Mouse (Mus musculus): ENCODE data around the gene Abr. TPM values are rescaled to one million over a fixed set of nuclear protein-coding genes. Genes with fewer than 3 reads are reported as not detected.

Gene Abr
- polyA plus RNA-seq, 1 experiment from 2014 or later = 98.3 TPM

DNA sequence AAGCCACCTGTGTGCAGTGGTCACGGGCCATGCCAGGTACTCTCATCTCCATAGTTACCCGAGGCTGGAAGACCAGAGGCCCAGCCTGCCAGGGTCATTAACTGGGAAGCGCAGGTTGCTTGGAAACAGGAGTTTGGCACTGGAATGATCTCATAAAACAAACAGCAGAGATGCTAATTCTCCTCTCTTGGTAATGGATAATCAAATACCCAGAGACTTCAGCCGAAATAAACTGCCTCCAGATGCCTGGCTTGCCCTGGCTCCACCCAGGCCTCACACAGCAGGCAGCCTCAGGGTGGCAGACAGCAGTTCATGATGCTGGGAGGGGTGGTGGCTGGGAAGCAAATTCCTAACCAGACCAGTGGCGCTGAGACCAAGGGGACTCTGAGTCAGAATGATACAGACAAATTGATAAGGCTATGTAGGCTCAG, 145.0 kb downstream of the Abr start:
- Histone ChIP-seq H3K4me2 (no peak overlapping the region), H3K4me1 (replicated peaks) (peaks cover 44% of the 10 kb centered on the region), H3K27ac (peak overlapping the region; percentile 79), H3K4me3 (no peak overlapping the region), H3K9me3 (no peaks in the 10 kb centered on the region), H3K27me3 (no peaks in the 10 kb centered on the region), H3K9ac (no peak overlapping the region), H3K36me3 (peaks cover 36% of the 10 kb centered on the region)
- WGBS = 22% methylated on average over 5 of the region's 5 CpGs
- no peak for ATAC-seq (ENCODE audit: low FRiP score)

- Histone ChIP-seq H3K4me3 (no peak overlapping the region), H3K36me3 (peaks cover 34% of the 10 kb centered on the region), H3K27me3 (no peaks in the 10 kb centered on the region), H3K4me1 (replicated peaks) (peaks cover 49% of the 10 kb centered on the region), H3K27ac (peak overlapping the region; percentile 79), H3K9ac (no peak overlapping the region), H3K9me3 (no peaks in the 10 kb centered on the region), H3K4me2 (no peak overlapping the region)
- WGBS = 74% methylated on average over 8 of the region's 8 CpGs
- ATAC-seq (ENCODE audit: low FRiP score) = no peak
These were observed 145.6 kb downstream of the Abr start for GRCm38 (mm10) chr11:76476376-76477094.

DNA sequence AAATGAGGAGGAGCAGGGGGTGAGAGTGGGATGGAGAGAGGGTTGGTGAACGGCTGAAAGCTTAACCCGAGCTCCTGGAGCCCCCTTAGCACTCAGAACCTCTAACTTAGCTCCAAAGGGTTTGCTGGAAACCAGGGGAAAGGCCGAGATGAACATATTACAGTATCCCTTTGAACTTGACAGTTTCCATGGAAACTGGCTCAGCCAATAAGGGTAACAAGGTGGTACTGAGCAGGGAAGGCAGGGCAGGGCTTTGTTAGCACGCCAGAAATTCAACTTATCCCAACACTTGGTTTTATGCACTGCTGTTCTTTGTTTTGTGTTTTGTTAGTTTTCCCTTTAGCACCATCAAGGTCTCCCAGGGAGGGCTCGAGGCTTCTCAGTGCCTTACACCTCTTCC, 149.5 kb downstream of the Abr start:
- Histone ChIP-seq H3K4me2 (peak overlapping the region; percentile 19; the same call in 1 of the 2 replicates), H3K27me3 (no peaks in the 10 kb centered on the region), H3K9me3 (no peaks in the 10 kb centered on the region), H3K4me1 (replicated peaks) (peaks cover 74% of the 10 kb centered on the region), H3K27ac (peak overlapping the region; percentile 91), H3K9ac (peak overlapping the region; percentile 53; the same call in 1 of the 2 replicates), H3K4me3 (no peak overlapping the region), H3K36me3 (peaks cover 2% of the 10 kb centered on the region)
- 19% methylated on average over 5 of the region's 5 CpGs for WGBS
- ATAC-seq (ENCODE audit: low FRiP score) = no peak

GRCm38 (mm10) chr11:76469311-76469998, 152.7 kb downstream of the Abr start:
- H3K9ac ChIP-seq = peak overlapping the region; percentile 85
- ATAC-seq (ENCODE audit: low FRiP score) = peak; percentile 3; the same call in 1 of the 2 replicates
- no peaks in the 10 kb centered on the region for H3K27me3 ChIP-seq
- peaks cover 88% of the 10 kb centered on the region for H3K4me1 ChIP-seq (replicated peaks)
- H3K9me3 ChIP-seq = no peaks in the 10 kb centered on the region
- peak overlapping the region; percentile 97 for H3K27ac ChIP-seq
- H3K36me3 ChIP-seq = peaks cover 2% of the 10 kb centered on the region; the same call in 1 of the 2 replicates
- 35% methylated on average over 11 of the region's 11 CpGs for WGBS
- no peak overlapping the region for H3K4me3 ChIP-seq
- H3K4me2 ChIP-seq = 0 out of 2 replicates have a peak overlapping the region, but pooled peaks have one; percentile 78

- H3K36me3 ChIP-seq = peaks cover 13% of the 10 kb centered on the region
- peak overlapping the region; percentile 78 for H3K4me2 ChIP-seq
- peak overlapping the region; percentile 85 for H3K9ac ChIP-seq
- WGBS = under 1% methylated on average over 6 of the region's 6 CpGs
- H3K4me3 ChIP-seq = peak overlapping the region; percentile 46
- H3K9me3 ChIP-seq = no peaks in the 10 kb centered on the region
- peak overlapping the region; percentile 97 for H3K27ac ChIP-seq
- peaks cover 91% of the 10 kb centered on the region for H3K4me1 ChIP-seq (replicated peaks)
- no peaks in the 10 kb centered on the region for H3K27me3 ChIP-seq
- peak; percentile 71 for ATAC-seq (ENCODE audit: low FRiP score)
These were observed 153.8 kb downstream of the Abr start for GRCm38 (mm10) chr11:76468347-76468746.

DNA sequence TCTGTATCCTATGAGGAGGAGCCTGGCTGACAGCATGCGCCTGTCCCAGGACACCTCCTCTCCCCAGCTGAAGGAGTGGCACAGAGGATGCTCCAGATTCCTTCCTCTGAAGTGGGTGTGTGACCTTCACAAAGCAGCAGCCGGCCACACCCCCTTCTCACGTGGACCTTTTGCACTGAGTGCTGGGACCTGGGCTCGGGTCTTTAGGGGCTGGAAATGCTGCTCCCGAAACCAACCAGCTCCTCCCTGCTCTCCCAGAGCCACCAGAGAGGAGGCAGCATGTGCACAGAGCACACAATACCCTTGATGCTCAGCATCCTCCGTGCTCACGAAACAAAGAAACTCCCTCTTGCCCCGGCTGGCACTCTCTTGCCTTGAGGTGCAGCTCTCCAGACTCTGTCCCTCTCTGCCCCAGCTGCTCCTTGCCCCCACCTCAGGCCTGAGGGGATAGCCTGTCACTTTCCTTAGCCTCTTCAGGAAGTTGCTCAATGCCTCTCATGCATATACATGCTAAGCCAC, 154.6 kb downstream of the Abr start:
- Histone ChIP-seq H3K4me1 (replicated peaks) (peaks cover 88% of the 10 kb centered on the region), H3K9me3 (no peaks in the 10 kb centered on the region), H3K4me2 (peak overlapping the region; percentile 78), H3K27ac (peak overlapping the region; percentile 97), H3K36me3 (peaks cover 21% of the 10 kb centered on the region), H3K27me3 (no peaks in the 10 kb centered on the region), H3K4me3 (peak overlapping the region; percentile 46), H3K9ac (peak overlapping the region; percentile 85)
- peak; percentile 52 for ATAC-seq (ENCODE audit: low FRiP score)
- WGBS = 6% methylated on average over 8 of the region's 8 CpGs

DNA sequence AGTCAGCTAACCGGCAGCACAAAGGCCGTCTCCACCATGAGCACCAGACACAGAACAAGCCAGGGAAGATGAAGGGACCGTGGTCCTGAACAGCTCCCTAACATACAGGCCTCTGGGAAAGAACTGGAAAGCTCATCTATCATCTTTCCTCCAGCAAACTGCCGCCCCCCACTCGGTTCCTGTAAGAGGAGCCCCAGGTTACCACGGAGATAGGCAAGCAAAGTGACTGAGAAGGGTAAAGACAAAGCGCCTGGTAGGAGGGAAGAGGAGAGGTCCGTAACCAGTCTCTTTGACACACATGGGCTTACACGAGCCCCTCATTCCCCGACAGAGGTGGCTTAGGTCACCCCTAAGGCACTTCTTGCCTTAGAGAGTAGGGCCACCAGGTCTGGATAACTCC, 155.0 kb downstream of the Abr start:
- H3K9me3 ChIP-seq = no peaks in the 10 kb centered on the region
- peak overlapping the region; percentile 78 for H3K4me2 ChIP-seq
- H3K36me3 ChIP-seq = peaks cover 26% of the 10 kb centered on the region
- peak overlapping the region; percentile 85 for H3K9ac ChIP-seq
- no peak for ATAC-seq (ENCODE audit: low FRiP score)
- H3K27me3 ChIP-seq = no peaks in the 10 kb centered on the region
- peak overlapping the region; percentile 97 for H3K27ac ChIP-seq
- H3K4me1 ChIP-seq (replicated peaks) = peaks cover 88% of the 10 kb centered on the region
- 17% methylated on average over 10 of the region's 10 CpGs for WGBS
- H3K4me3 ChIP-seq = peak overlapping the region; percentile 46

GRCm38 (mm10) chr11:76465879-76466278, 156.2 kb downstream of the Abr start:
- Histone ChIP-seq H3K4me3 (peak overlapping the region; percentile 46; the same call in 1 of the 2 replicates), H3K4me1 (replicated peaks) (peaks cover 94% of the 10 kb centered on the region), H3K27me3 (no peaks in the 10 kb centered on the region), H3K4me2 (peak overlapping the region; percentile 78), H3K27ac (peak overlapping the region; percentile 97; the same call in 1 of the 2 replicates), H3K9ac (peak overlapping the region; percentile 85), H3K36me3 (peaks cover 37% of the 10 kb centered on the region), H3K9me3 (no peaks in the 10 kb centered on the region)
- ATAC-seq (ENCODE audit: low FRiP score) = no peak
- WGBS = 84% methylated on average over 4 of the region's 4 CpGs

DNA sequence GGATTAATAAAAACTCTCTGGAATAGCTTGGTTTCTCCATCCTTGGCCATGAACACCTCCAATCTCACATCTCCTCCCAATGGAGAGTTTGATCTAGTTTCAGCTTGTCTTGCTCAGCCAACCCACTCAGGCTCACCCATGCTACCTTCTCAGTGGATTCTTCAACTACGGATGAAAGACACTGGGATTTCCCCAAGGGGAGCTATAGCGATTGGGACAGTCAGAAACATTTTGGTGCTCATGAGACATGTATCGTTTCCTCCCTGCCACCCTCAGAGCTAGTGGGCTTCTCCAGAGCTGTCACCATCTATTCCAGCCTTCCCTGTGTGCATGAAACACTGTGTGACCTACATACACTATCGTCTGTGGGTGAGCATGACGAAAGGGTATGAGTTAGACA, 160.4 kb downstream of the Abr start:
- Histone ChIP-seq H3K4me3 (no peak overlapping the region), H3K27ac (peak overlapping the region; percentile 80), H3K9ac (no peak overlapping the region), H3K36me3 (peaks cover 70% of the 10 kb centered on the region), H3K9me3 (no peaks in the 10 kb centered on the region), H3K4me2 (no peak overlapping the region), H3K4me1 (replicated peaks) (peaks cover 60% of the 10 kb centered on the region), H3K27me3 (no peaks in the 10 kb centered on the region)
- 72% methylated on average over 5 of the region's 5 CpGs for WGBS
- ATAC-seq (ENCODE audit: low FRiP score) = no peak

DNA sequence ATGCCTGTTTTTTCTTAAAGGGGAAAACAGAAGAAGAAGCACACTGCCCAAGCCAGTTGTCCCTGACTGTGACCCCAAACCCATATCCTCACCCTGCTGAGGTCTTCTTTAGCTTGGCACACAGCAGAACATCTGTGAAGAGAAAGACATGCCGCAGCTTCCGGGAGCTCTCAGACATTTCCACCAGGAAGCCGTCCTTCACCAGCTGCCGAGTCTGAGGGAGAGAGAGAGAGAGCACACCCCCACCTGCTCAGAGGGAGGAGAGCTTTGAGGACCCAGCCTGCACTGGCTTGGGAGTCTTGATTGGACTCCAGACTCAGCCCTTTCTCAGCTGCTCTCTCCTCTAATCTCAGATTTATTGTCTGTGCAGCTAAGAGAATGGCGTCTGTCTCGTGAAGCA, 160.9 kb downstream of the Abr start:
- Histone ChIP-seq H3K4me2 (no peak overlapping the region), H3K36me3 (peaks cover 70% of the 10 kb centered on the region), H3K27me3 (no peaks in the 10 kb centered on the region), H3K4me3 (no peak overlapping the region), H3K27ac (peak overlapping the region; percentile 80), H3K9me3 (no peaks in the 10 kb centered on the region), H3K9ac (no peak overlapping the region), H3K4me1 (replicated peaks) (peaks cover 59% of the 10 kb centered on the region)
- no peak for ATAC-seq (ENCODE audit: low FRiP score)
- 67% methylated on average over 6 of the region's 6 CpGs for WGBS

DNA sequence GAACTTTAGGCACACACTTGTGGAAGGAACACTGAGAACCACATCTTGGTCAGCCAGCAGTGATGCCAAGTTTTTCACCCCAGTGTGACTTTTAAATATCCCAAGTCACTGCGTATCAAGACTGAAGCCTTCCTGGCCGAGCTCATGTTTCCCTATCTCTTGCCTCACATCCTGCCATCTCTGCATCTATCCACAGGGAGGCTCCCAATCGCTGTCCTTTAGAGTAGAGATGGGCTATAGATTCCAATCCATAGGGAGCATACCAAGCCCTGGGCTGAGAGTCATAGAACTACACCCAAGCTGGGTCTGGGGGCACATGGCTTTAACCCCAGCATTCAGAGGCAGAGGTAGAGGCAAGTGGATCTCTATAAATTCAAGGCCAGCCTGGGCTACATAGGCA, 162.6 kb downstream of the Abr start:
- Histone ChIP-seq H3K27me3 (no peaks in the 10 kb centered on the region), H3K9me3 (no peaks in the 10 kb centered on the region), H3K4me2 (no peak overlapping the region), H3K36me3 (peaks cover 84% of the 10 kb centered on the region), H3K4me3 (no peak overlapping the region), H3K9ac (no peak overlapping the region), H3K27ac (no peak overlapping the region), H3K4me1 (replicated peaks) (peaks cover 43% of the 10 kb centered on the region)
- 74% methylated on average over 3 of the region's 3 CpGs for WGBS
- no peak for ATAC-seq (ENCODE audit: low FRiP score)

- WGBS = 85% methylated on average over 9 of the region's 9 CpGs
- no peaks in the 10 kb centered on the region for H3K9me3 ChIP-seq
- H3K27ac ChIP-seq = no peak overlapping the region
- H3K4me2 ChIP-seq = no peak overlapping the region
- ATAC-seq (ENCODE audit: low FRiP score) = no peak
- H3K9ac ChIP-seq = no peak overlapping the region
- no peak overlapping the region for H3K4me3 ChIP-seq
- peaks cover 84% of the 10 kb centered on the region for H3K36me3 ChIP-seq
- H3K4me1 ChIP-seq (replicated peaks) = peaks cover 36% of the 10 kb centered on the region
- H3K27me3 ChIP-seq = no peaks in the 10 kb centered on the region
These were observed 163.4 kb downstream of the Abr start for GRCm38 (mm10) chr11:76458730-76459129.

Measured in hindbrain, embryonic 13.5 days (tissue).